Mouse (Mus musculus): ENCODE data around the gene Atg10. TPM values are rescaled to one million over a fixed set of nuclear protein-coding genes. Genes with fewer than 3 reads are reported as not detected.

Gene Atg10
- polyA plus RNA-seq, 1 experiment from 2014 or later = 21.7 TPM

GRCm38 (mm10) chr13:91038034-91038433 lies 185.7 kb downstream of the Atg10 start:
- DNase-seq (ENCODE audit: low spot score) = no peak

- DNase-seq (ENCODE audit: low spot score) = no peak
Measured at GRCm38 (mm10) chr13:91037405-91037804, 186.4 kb downstream of the Atg10 start.

- DNase-seq (ENCODE audit: low spot score) = no peak
Measured at GRCm38 (mm10) chr13:91031836-91032235, 191.9 kb downstream of the Atg10 start.

- DNase-seq (ENCODE audit: low spot score) = no peak
Measured at GRCm38 (mm10) chr13:91023447-91023846, 200.3 kb downstream of the Atg10 start.

- DNase-seq (ENCODE audit: low spot score) = no peak
Measured at GRCm38 (mm10) chr13:91011851-91012250, 211.9 kb downstream of the Atg10 start.

- no peak for DNase-seq (ENCODE audit: low spot score)
Measured at GRCm38 (mm10) chr13:90995034-90995629, 228.6 kb downstream of the Atg10 start.

- DNase-seq (ENCODE audit: low spot score) = no peak
Measured at GRCm38 (mm10) chr13:90993602-90994001, 230.2 kb downstream of the Atg10 start.

GRCm38 (mm10) chr13:90992948-90993347 lies 230.8 kb downstream of the Atg10 start:
- DNase-seq (ENCODE audit: low spot score) = no peak

- DNase-seq (ENCODE audit: low spot score) = no peak
Measured at GRCm38 (mm10) chr13:90988226-90988625, 235.5 kb downstream of the Atg10 start.

GRCm38 (mm10) chr13:90985417-90985816 lies 238.4 kb downstream of the Atg10 start:
- no peak for DNase-seq (ENCODE audit: low spot score)

- no peak for DNase-seq (ENCODE audit: low spot score)
Measured at GRCm38 (mm10) chr13:90984073-90984472, 239.7 kb downstream of the Atg10 start.

GRCm38 (mm10) chr13:90981798-90982197 lies 242.0 kb downstream of the Atg10 start:
- no peak for DNase-seq (ENCODE audit: low spot score)

- DNase-seq (ENCODE audit: low spot score) = no peak
Measured at GRCm38 (mm10) chr13:90980878-90981674, 242.7 kb downstream of the Atg10 start.

- no peak for DNase-seq (ENCODE audit: low spot score)
Measured at GRCm38 (mm10) chr13:90977057-90977456, 246.7 kb downstream of the Atg10 start.

- no peak for DNase-seq (ENCODE audit: low spot score)
Measured at GRCm38 (mm10) chr13:90973409-90973808, 250.4 kb downstream of the Atg10 start.

- no peak for DNase-seq (ENCODE audit: low spot score)
Measured at GRCm38 (mm10) chr13:90970259-90971017, 253.3 kb downstream of the Atg10 start.

GRCm38 (mm10) chr13:90968940-90969339 lies 254.8 kb downstream of the Atg10 start:
- no peak for DNase-seq (ENCODE audit: low spot score)

- peak; percentile 74 for DNase-seq (ENCODE audit: low spot score)
Measured at GRCm38 (mm10) chr13:90967422-90967821, 256.3 kb downstream of the Atg10 start.

- DNase-seq (ENCODE audit: low spot score) = no peak
Measured at GRCm38 (mm10) chr13:90965996-90966395, 257.8 kb downstream of the Atg10 start.

GRCm38 (mm10) chr13:90964511-90964910 lies 259.3 kb downstream of the Atg10 start:
- DNase-seq (ENCODE audit: low spot score) = no peak

- DNase-seq (ENCODE audit: low spot score) = no peak
Measured at GRCm38 (mm10) chr13:90962836-90963760, 260.7 kb downstream of the Atg10 start.

Data from thymus, postnatal 0 days (tissue).